Mouse (Mus musculus): ENCODE data around the gene Pbld1.

Gene Pbld1

GRCm38 (mm10) chr10:63092616-63093550, 32.9 kb downstream of the Pbld1 start:
- no peak for DNase-seq (ENCODE audit: low read depth, low spot score)

- no peak for DNase-seq (ENCODE audit: low read depth, low spot score)
Measured at GRCm38 (mm10) chr10:63096757-63097156, 36.8 kb downstream of the Pbld1 start.

GRCm38 (mm10) chr10:63098191-63098590, 38.2 kb downstream of the Pbld1 start:
- no peak for DNase-seq (ENCODE audit: low read depth, low spot score)

- DNase-seq (ENCODE audit: low read depth, low spot score): peak; percentile 58
Measured at GRCm38 (mm10) chr10:63099521-63099920, 39.6 kb downstream of the Pbld1 start, which contains the start of gene Atoh7. Gene Atoh7 (plus strand): TSS chr10:63099651.

- DNase-seq (ENCODE audit: low read depth, low spot score): peak; percentile 89
Measured at GRCm38 (mm10) chr10:63099941-63100562, 40.1 kb downstream of the Pbld1 start.

GRCm38 (mm10) chr10:63100657-63101056, 40.7 kb downstream of the Pbld1 start:
- DNase-seq (ENCODE audit: low read depth, low spot score): no peak

GRCm38 (mm10) chr10:63113027-63113604, 53.2 kb downstream of the Pbld1 start:
- no peak for DNase-seq (ENCODE audit: low read depth, low spot score)

GRCm38 (mm10) chr10:63113716-63114360, 53.9 kb downstream of the Pbld1 start:
- no peak for DNase-seq (ENCODE audit: low read depth, low spot score)

- DNase-seq (ENCODE audit: low read depth, low spot score): peak; percentile 41
Measured at GRCm38 (mm10) chr10:63115881-63116280, 55.9 kb downstream of the Pbld1 start.

- DNase-seq (ENCODE audit: low read depth, low spot score): no peak
Measured at GRCm38 (mm10) chr10:63116376-63116775, 56.4 kb downstream of the Pbld1 start.

GRCm38 (mm10) chr10:63117583-63117982, 57.6 kb downstream of the Pbld1 start:
- DNase-seq (ENCODE audit: low read depth, low spot score): peak; percentile 68

GRCm38 (mm10) chr10:63119916-63120315, 60.0 kb downstream of the Pbld1 start:
- DNase-seq (ENCODE audit: low read depth, low spot score): no peak

- no peak for DNase-seq (ENCODE audit: low read depth, low spot score)
Measured at GRCm38 (mm10) chr10:63121961-63122360, 62.0 kb downstream of the Pbld1 start.

- peak; percentile 75 for DNase-seq (ENCODE audit: low read depth, low spot score)
Measured at GRCm38 (mm10) chr10:63122516-63122915, 62.6 kb downstream of the Pbld1 start.

- no peak for DNase-seq (ENCODE audit: low read depth, low spot score)
Measured at GRCm38 (mm10) chr10:63123141-63123540, 63.2 kb downstream of the Pbld1 start.

GRCm38 (mm10) chr10:63124016-63124415, 64.1 kb downstream of the Pbld1 start:
- no peak for DNase-seq (ENCODE audit: low read depth, low spot score)

- peak; percentile 81 for DNase-seq (ENCODE audit: low read depth, low spot score)
Measured at GRCm38 (mm10) chr10:63125343-63125742, 65.4 kb downstream of the Pbld1 start.

GRCm38 (mm10) chr10:63126116-63126515, 66.2 kb downstream of the Pbld1 start:
- DNase-seq (ENCODE audit: low read depth, low spot score): no peak

GRCm38 (mm10) chr10:63127156-63127555, 67.2 kb downstream of the Pbld1 start:
- no peak for DNase-seq (ENCODE audit: low read depth, low spot score)
